Mouse (Mus musculus): Measurements from ENCODE around the gene Mmd2. TPM values are rescaled to one million over a fixed set of nuclear protein-coding genes. Genes with fewer than 3 reads are reported as not detected.

The Mmd2 gene
- polyA plus RNA-seq, 1 experiment from 2014 or later: 4.2 TPM

- no peak overlapping the region for H3K27ac ChIP-seq
- H3K36me3 ChIP-seq: no peaks in the 10 kb centered on the region
- H3K4me3 ChIP-seq (replicated peaks): no peak overlapping the region
- no peaks in the 10 kb centered on the region for H3K9me3 ChIP-seq
- no peak overlapping the region for H3K9ac ChIP-seq
- H3K4me1 ChIP-seq: no peaks in the 10 kb centered on the region
- H3K27me3 ChIP-seq (replicated peaks): no peaks in the 10 kb centered on the region
- H3K4me2 ChIP-seq: no peak overlapping the region
- 51% methylated on average over 12 of the region's 21 CpGs for WGBS
- ATAC-seq (ENCODE audit: insufficient read depth, low FRiP score, low read depth): 0 out of 2 replicates have a peak, but pooled peaks have one; percentile 50
Observed at GRCm38 (mm10) chr5:142557397-142558067, 51.1 kb downstream of the Mmd2 start.

GRCm38 (mm10) chr5:142556721-142557120 lies 51.9 kb downstream of the Mmd2 start:
- 90% methylated on average over 4 of the region's 4 CpGs for WGBS
- Histone ChIP-seq H3K9me3 (no peaks in the 10 kb centered on the region), H3K9ac (no peak overlapping the region), H3K36me3 (no peaks in the 10 kb centered on the region), H3K4me3 (replicated peaks) (no peak overlapping the region), H3K27me3 (replicated peaks) (no peaks in the 10 kb centered on the region), H3K4me2 (no peak overlapping the region), H3K27ac (no peak overlapping the region), H3K4me1 (no peaks in the 10 kb centered on the region)
- no peak for ATAC-seq (ENCODE audit: insufficient read depth, low FRiP score, low read depth)

- Histone ChIP-seq H3K27me3 (replicated peaks) (no peaks in the 10 kb centered on the region), H3K27ac (no peak overlapping the region), H3K4me3 (replicated peaks) (no peak overlapping the region), H3K4me1 (peaks cover 3% of the 10 kb centered on the region), H3K36me3 (no peaks in the 10 kb centered on the region), H3K9me3 (no peaks in the 10 kb centered on the region), H3K9ac (no peak overlapping the region), H3K4me2 (no peak overlapping the region)
- WGBS: 76% methylated on average over 5 of the region's 5 CpGs
- ATAC-seq (ENCODE audit: insufficient read depth, low FRiP score, low read depth): no peak
Observed at GRCm38 (mm10) chr5:142555866-142556265, 52.7 kb downstream of the Mmd2 start.

- Histone ChIP-seq H3K9me3 (no peaks in the 10 kb centered on the region), H3K27me3 (replicated peaks) (peaks cover 6% of the 10 kb centered on the region; the same call in 1 of the 2 replicates), H3K4me2 (peak within 1 kb of the TSS; percentile 99), H3K36me3 (no peaks in the 10 kb centered on the region), H3K4me1 (peaks cover 14% of the 10 kb centered on the region), H3K27ac (no peak within 1 kb of the TSS), H3K9ac (peak within 1 kb of the TSS; percentile 39; the same call in 1 of the 2 replicates), H3K4me3 (replicated peaks) (peak within 1 kb of the TSS; percentile 61)
- peak; percentile 93 for ATAC-seq (ENCODE audit: insufficient read depth, low FRiP score, low read depth)
- WGBS: 3% methylated on average over 76 of the region's 80 CpGs
Observed at GRCm38 (mm10) chr5:142550706-142551652, 57.6 kb downstream of the Mmd2 start, which contains the start of gene Radil. Gene Radil (minus strand): TSS chr5:142551098.

GRCm38 (mm10) chr5:142549961-142550705 lies 58.5 kb downstream of the Mmd2 start:
- peak overlapping the region; percentile 61 for H3K4me3 ChIP-seq (replicated peaks)
- H3K9me3 ChIP-seq: no peaks in the 10 kb centered on the region
- peaks cover 6% of the 10 kb centered on the region; the same call in 1 of the 2 replicates for H3K27me3 ChIP-seq (replicated peaks)
- H3K9ac ChIP-seq: peak overlapping the region; percentile 39; the same call in 1 of the 2 replicates
- no peaks in the 10 kb centered on the region for H3K36me3 ChIP-seq
- no peak overlapping the region for H3K27ac ChIP-seq
- no peak for ATAC-seq (ENCODE audit: insufficient read depth, low FRiP score, low read depth)
- H3K4me1 ChIP-seq: peaks cover 14% of the 10 kb centered on the region
- WGBS: 5% methylated on average over 31 of the region's 31 CpGs
- H3K4me2 ChIP-seq: peak overlapping the region; percentile 99

GRCm38 (mm10) chr5:142549441-142549840 lies 59.2 kb downstream of the Mmd2 start:
- H3K9ac ChIP-seq: no peak overlapping the region
- 61% methylated on average over 9 of the region's 9 CpGs for WGBS
- no peaks in the 10 kb centered on the region for H3K36me3 ChIP-seq
- H3K9me3 ChIP-seq: no peaks in the 10 kb centered on the region
- H3K27me3 ChIP-seq (replicated peaks): peaks cover 6% of the 10 kb centered on the region; the same call in 1 of the 2 replicates
- peaks cover 14% of the 10 kb centered on the region for H3K4me1 ChIP-seq
- no peak overlapping the region for H3K4me3 ChIP-seq (replicated peaks)
- ATAC-seq (ENCODE audit: insufficient read depth, low FRiP score, low read depth): no peak
- no peak overlapping the region for H3K27ac ChIP-seq
- H3K4me2 ChIP-seq: no peak overlapping the region

GRCm38 (mm10) chr5:142547066-142547465 lies 61.5 kb downstream of the Mmd2 start:
- Histone ChIP-seq H3K36me3 (no peaks in the 10 kb centered on the region), H3K27ac (no peak overlapping the region), H3K9ac (no peak overlapping the region), H3K27me3 (replicated peaks) (peaks cover 6% of the 10 kb centered on the region; the same call in 1 of the 2 replicates), H3K4me1 (peaks cover 14% of the 10 kb centered on the region), H3K4me2 (no peak overlapping the region), H3K9me3 (no peaks in the 10 kb centered on the region), H3K4me3 (replicated peaks) (no peak overlapping the region)
- ATAC-seq (ENCODE audit: insufficient read depth, low FRiP score, low read depth): no peak
- 80% methylated on average over 3 of the region's 3 CpGs for WGBS

- Histone ChIP-seq H3K4me1 (peaks cover 14% of the 10 kb centered on the region), H3K4me3 (replicated peaks) (no peak overlapping the region), H3K27ac (no peak overlapping the region), H3K9ac (no peak overlapping the region), H3K9me3 (no peaks in the 10 kb centered on the region), H3K36me3 (no peaks in the 10 kb centered on the region), H3K27me3 (replicated peaks) (peaks cover 6% of the 10 kb centered on the region; the same call in 1 of the 2 replicates), H3K4me2 (no peak overlapping the region)
- no peak for ATAC-seq (ENCODE audit: insufficient read depth, low FRiP score, low read depth)
- WGBS: 29% methylated on average over 5 of the region's 5 CpGs
Observed at GRCm38 (mm10) chr5:142546344-142546743, 62.3 kb downstream of the Mmd2 start.

- no peak overlapping the region for H3K4me2 ChIP-seq
Observed at GRCm38 (mm10) chr5:142545014-142545795, 63.4 kb downstream of the Mmd2 start.

GRCm38 (mm10) chr5:142537286-142537685 lies 71.3 kb downstream of the Mmd2 start:
- no peak overlapping the region for H3K27ac ChIP-seq
- no peaks in the 10 kb centered on the region for H3K36me3 ChIP-seq
- no peak overlapping the region for H3K4me2 ChIP-seq
- no peaks in the 10 kb centered on the region for H3K4me1 ChIP-seq
- no peaks in the 10 kb centered on the region for H3K9me3 ChIP-seq
- no peaks in the 10 kb centered on the region for H3K27me3 ChIP-seq (replicated peaks)
- no peak overlapping the region for H3K4me3 ChIP-seq (replicated peaks)
- WGBS: 83% methylated on average over 3 of the region's 3 CpGs
- no peak overlapping the region for H3K9ac ChIP-seq
- no peak for ATAC-seq (ENCODE audit: insufficient read depth, low FRiP score, low read depth)

More at GRCm38 (mm10) chr5:142545014-142545795, 63.4 kb downstream of the Mmd2 start:
- Histone ChIP-seq H3K9ac (no peak overlapping the region), H3K4me1 (peaks cover 5% of the 10 kb centered on the region; the same call in 1 of the 2 replicates), H3K27ac (no peak overlapping the region), H3K27me3 (replicated peaks) (peaks cover under 1% of the 10 kb centered on the region; the same call in 1 of the 2 replicates), H3K4me3 (replicated peaks) (no peak overlapping the region), H3K9me3 (no peaks in the 10 kb centered on the region), H3K36me3 (no peaks in the 10 kb centered on the region)
- no peak for ATAC-seq (ENCODE audit: insufficient read depth, low FRiP score, low read depth)
- WGBS: 58% methylated on average over 5 of the region's 5 CpGs

GRCm38 (mm10) chr5:142535388-142535787 lies 73.2 kb downstream of the Mmd2 start:
- Histone ChIP-seq H3K4me2 (no peak overlapping the region), H3K4me3 (replicated peaks) (no peak overlapping the region), H3K27me3 (replicated peaks) (peaks cover 2% of the 10 kb centered on the region; the same call in 1 of the 2 replicates), H3K27ac (no peak overlapping the region), H3K9ac (no peak overlapping the region), H3K36me3 (no peaks in the 10 kb centered on the region), H3K4me1 (no peaks in the 10 kb centered on the region), H3K9me3 (no peaks in the 10 kb centered on the region)
- no peak for ATAC-seq (ENCODE audit: insufficient read depth, low FRiP score, low read depth)
- WGBS: 75% methylated on average over 4 of the region's 4 CpGs

Data from stomach, embryonic 15.5 days (tissue).